Comparison of ENCODE assay signal across 26 mouse cellular contexts in the genomic region with DNA sequence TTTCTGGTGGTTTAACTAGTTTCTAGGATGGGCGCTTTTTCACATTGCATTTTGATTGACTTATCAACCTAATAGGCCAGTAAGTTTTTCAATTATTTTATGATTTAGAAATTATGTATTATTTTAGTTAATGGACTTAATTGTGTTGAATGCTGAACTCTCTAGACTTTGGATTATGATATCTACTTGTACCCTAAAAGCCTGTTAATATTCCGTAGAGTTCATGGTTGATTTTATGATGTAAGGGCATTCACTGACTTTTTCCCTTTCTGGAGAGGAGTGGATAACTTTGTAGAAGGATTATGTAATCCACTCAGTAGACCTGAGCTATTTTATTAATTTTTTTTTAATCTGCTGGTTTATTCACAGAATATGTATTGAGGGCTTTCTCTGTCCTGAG.
"Had no signal": no experiment of that assay in that cellular context is flagged by ENCODE, and none has a peak within 500 bp of the region (broad histone marks: within the 10 kb centered on the region; RNA-seq: fewer than 3 reads in every experiment).

No protein-coding gene starts in this region.

- H3K4me2 ChIP-seq: embryonic facial prominence, embryonic 12.5 days; embryonic facial prominence, embryonic 13.5 days; embryonic facial prominence, embryonic 15.5 days; forebrain, embryonic 12.5 days; forebrain, embryonic 13.5 days; forebrain, embryonic 15.5 days had no signal

- DNase-seq: cerebellum, adult 18-20 months; cerebellum, adult 2 months; cerebellum, adult 8-10 months; cerebellum, adult 9-10 months; cerebellum, adult 9-11 months; cerebellum, postnatal 10 days; cerebellum, postnatal 14 days; cerebellum, postnatal 25 days; cerebellum, postnatal 36 days; embryo, embryonic 11 days; forebrain, postnatal 0 days; gastrocnemius, postnatal 10 days; gastrocnemius, postnatal 14 days; gastrocnemius, postnatal 25 days; heart, adult 2 months had no signal

- H3K27ac ChIP-seq: embryonic facial prominence, embryonic 10.5 days; embryonic facial prominence, embryonic 12.5 days; forebrain, embryonic 10.5 days; forebrain, embryonic 12.5 days; forebrain, embryonic 13.5 days; forebrain, embryonic 15.5 days had no signal

- H3K27me3 ChIP-seq: embryonic facial prominence, embryonic 12.5 days; embryonic facial prominence, embryonic 13.5 days; embryonic facial prominence, embryonic 15.5 days; forebrain, embryonic 12.5 days; forebrain, embryonic 13.5 days; forebrain, embryonic 15.5 days had no signal

- H3K9me3 ChIP-seq: embryonic facial prominence, embryonic 10.5 days; embryonic facial prominence, embryonic 12.5 days; embryonic facial prominence, embryonic 13.5 days; embryonic facial prominence, embryonic 15.5 days; forebrain, embryonic 10.5 days; forebrain, embryonic 12.5 days; forebrain, embryonic 13.5 days; forebrain, embryonic 15.5 days had no signal

- H3K9ac ChIP-seq: embryonic facial prominence, embryonic 12.5 days; embryonic facial prominence, embryonic 13.5 days; embryonic facial prominence, embryonic 15.5 days; forebrain, embryonic 12.5 days; forebrain, embryonic 13.5 days; forebrain, embryonic 15.5 days; forebrain, postnatal 0 days had no signal

- H3K36me3 ChIP-seq: embryonic facial prominence, embryonic 10.5 days; embryonic facial prominence, embryonic 12.5 days; embryonic facial prominence, embryonic 13.5 days; embryonic facial prominence, embryonic 15.5 days; forebrain, embryonic 10.5 days; forebrain, embryonic 12.5 days; forebrain, embryonic 15.5 days had no signal

- ATAC-seq: forebrain, embryonic 13.5 days; forebrain, embryonic 14.5 days; forebrain, embryonic 15.5 days; forebrain, embryonic 16.5 days; forebrain, postnatal 0 days had no signal

- H3K4me1 ChIP-seq: forebrain, embryonic 12.5 days; forebrain, embryonic 15.5 days had no signal

- H3K4me3 ChIP-seq: embryonic facial prominence, embryonic 10.5 days; embryonic facial prominence, embryonic 12.5 days; embryonic facial prominence, embryonic 13.5 days; embryonic facial prominence, embryonic 15.5 days; erythroblast, embryonic 14.5 days; forebrain, embryonic 10.5 days; forebrain, embryonic 12.5 days; forebrain, embryonic 13.5 days; forebrain, embryonic 15.5 days; heart, adult 2 months had no signal
